Mouse (Mus musculus) layer of hippocampus, postnatal 10 days (tissue): ENCODE measurements at regions not wholly inside any gene's neighbourhood (a gene's known extent, or its start where the extent isn't known, plus 50 kb on each side); places are given as distances from the start of the nearest gene placed in this dataset.

Experiments
- DNase-seq, 2 experiments: peaks; one replicate each; pipeline ENCODE4 v3.0.0; 2021; ENCODE audit warnings: low spot score in 2 of 2

DNA sequence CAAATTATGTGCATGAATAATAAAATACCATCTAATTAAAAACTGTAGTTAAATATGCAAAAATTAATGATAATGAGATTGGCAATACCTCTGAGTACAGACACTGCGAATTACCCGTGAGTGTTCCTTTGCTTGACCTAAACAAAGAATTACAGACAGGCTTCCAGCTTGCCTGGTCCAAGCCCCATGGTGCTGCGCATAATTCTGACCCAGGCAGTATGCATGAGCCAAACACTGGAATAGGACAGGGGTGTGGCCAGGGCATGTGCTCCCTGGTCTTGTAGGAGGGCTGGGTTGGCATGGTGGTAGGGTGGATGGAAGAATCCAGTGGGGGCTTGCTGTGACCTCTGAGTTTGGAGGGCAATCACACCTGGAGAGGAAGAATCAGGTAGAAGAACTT lies 172.8 kb upstream of the Irx3 start:
- DNase-seq: no peak

- DNase-seq: no peak
Observed at GRCm38 (mm10) chr8:91973951-91974439, 172.1 kb upstream of the Irx3 start.

GRCm38 (mm10) chr8:91967407-91967806 lies 165.5 kb upstream of the Irx3 start:
- DNase-seq: no peak

GRCm38 (mm10) chr8:91966891-91967370 lies 165.1 kb upstream of the Irx3 start:
- peak in 1 of 2 experiments; percentile 14 for DNase-seq

GRCm38 (mm10) chr8:91961696-91962095 lies 159.8 kb upstream of the Irx3 start:
- DNase-seq: no peak

GRCm38 (mm10) chr8:91955170-91955569 lies 153.3 kb upstream of the Irx3 start:
- DNase-seq: peak; percentile 9 to 22

DNA sequence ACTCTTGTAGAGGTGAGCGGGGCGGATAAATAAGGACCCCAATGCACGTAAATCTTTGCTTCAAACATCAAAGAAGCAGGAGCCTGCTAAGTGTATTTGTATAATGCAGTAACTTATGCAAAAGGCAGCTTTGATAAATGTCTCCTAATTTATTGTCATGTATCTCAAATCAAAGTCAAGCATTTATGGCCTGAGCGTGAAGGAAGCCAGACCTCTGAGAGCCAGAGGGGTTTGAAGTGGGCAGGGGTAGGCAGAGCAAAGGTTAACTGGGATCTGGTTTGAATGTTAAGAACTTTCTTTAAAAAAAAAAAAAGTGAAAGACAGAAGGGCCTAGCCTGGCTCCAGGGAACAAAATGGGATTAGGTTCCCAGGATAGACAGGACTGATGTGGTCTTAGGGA lies 151.1 kb upstream of the Irx3 start:
- no peak for DNase-seq

DNA sequence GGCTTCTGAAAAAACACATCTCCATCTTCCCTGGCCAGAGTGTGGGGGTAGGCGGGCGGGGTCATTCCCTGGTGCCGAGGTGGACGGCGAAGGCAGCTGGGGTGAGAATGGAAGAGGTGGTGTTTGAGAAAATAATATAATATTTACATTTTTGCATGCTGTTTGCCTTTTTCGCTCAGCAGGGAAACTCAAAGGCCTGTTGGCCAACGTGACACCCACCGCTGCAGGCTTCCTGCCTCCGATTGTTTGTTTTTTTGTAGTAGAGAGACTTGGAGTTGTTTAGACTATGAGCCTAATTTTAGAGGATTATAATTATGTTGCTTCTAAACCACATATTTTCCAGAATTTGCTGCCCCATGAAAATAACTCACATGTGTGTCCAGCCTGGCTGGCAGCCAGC lies 147.2 kb upstream of the Irx3 start:
- DNase-seq: no peak

GRCm38 (mm10) chr8:91948173-91948940 lies 146.5 kb upstream of the Irx3 start:
- DNase-seq: no peak

DNA sequence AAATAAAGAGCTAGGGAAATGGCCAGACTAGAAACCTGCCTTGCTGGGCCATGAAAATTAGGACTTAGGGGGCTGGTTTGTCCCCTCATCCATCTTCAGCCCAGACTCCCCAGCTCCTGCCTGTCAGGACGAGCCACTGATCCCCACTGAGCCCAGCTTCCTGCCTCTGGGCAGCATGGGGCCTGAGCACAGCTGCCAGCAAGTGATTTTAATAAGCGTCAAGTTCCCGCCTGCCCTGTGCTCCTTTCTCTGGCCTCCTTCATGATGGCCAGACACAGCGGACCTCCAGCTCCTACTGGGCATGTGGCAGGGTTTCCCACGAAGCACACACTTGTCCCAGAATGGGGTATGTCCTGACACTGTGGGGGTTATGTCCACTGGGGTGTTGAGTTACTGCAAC lies 139.1 kb upstream of the Irx3 start:
- DNase-seq: no peak

DNA sequence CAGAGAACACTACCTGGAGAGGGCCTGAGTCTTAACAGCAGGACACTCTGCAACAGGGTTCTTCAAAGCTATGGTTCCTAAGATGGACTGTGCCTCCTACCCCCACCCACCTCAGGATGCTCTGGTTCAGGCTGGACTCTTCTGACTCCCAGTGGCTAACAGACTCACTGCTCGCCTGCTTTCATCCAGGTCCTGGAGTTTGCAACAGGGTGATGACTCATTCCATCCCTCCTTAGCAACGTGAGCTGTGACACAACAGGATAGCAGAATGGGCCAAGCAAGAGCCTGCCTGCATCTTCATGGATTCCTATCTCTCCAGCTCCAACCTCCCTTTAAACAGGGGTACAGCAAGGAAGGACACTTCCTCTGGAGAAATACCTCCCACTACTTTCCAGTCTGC lies 135.4 kb upstream of the Irx3 start:
- DNase-seq: no peak

- DNase-seq: no peak
Observed at GRCm38 (mm10) chr8:91930520-91930919, 128.7 kb upstream of the Irx3 start.

DNA sequence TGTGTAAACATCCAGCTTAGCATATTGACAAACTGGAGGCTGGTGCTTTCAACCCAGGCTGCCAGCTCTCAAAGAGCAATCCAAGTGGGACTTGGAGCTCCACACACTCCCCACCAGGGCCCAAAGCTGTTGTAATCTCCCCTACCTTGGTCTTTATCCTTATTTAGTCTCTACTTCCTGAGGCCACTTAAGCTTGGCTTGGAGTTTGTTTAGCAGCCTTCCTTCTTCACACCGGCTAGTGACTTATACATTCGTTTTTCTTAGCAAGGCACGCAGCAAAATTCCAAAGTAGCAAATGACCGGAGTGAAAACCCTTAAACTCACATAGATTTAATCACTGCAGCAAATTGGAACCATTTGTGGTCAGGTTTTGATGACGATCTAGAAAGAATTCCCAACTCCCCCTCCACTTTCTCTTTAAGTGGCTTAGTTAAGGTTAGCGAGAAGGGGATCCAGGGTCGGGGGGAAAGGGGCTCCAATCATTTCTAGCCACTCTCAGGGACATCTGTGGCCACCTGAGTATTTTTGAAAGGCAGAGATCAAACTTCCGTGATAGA lies 124.2 kb upstream of the Irx3 start:
- DNase-seq: no peak

- no peak for DNase-seq
Observed at GRCm38 (mm10) chr8:91924152-91924551, 122.3 kb upstream of the Irx3 start.

DNA sequence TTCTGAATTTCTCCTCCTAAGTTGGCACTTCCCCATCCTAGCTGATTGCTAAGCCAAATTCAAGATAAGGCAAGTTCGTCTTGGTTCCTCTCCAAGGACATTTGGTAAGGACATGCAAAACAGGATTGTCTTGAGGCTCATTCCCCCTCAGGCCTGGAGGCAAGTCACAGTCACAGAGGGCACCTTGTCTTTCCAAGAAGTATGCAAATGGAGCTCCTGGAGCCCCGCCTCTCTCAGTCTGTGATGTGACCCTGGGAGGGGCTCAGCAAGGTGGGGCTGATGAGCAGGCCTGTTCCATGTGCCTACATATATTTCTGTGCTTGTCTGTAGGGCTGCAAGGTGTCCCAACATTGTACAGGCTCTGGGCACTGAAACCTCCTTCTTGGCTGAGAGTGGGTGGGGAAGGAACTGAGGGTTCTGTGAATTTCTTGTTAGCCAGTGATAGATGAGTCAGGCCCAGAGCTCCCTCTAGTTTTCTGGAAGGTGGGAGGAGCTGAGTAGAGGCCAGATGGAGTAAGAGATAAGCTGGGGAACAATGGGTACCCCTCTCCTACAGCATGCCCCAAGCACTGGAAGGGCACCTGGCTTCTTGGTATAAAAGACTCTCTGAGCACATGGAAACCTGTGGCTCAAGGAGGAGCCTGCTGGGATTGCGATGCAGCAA lies 120.5 kb upstream of the Irx3 start:
- DNase-seq: no peak

- DNase-seq: no peak
Observed at GRCm38 (mm10) chr8:91917834-91918233, 116.0 kb upstream of the Irx3 start.

GRCm38 (mm10) chr8:91913971-91914370 lies 112.1 kb upstream of the Irx3 start:
- DNase-seq: no peak

DNA sequence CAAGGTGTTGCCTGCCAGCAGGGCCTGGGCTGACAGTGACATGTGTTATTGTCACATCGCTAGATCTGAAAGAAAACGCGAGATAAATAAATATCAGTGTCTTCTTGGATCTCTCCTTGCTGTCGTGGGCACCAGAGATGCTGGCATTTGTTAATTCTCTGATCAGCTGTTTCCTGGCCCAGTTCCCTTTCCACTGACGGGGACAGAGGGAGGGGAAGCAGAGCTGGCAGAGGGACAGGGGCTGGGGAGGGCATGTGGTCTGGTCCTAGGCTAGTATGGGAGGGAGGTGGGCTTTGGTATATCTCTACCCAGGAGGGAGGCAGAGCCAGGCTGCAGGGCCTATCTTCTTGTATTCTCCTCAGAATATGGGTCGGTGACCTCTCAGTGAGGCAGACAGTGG lies 111.3 kb upstream of the Irx3 start:
- DNase-seq: no peak

DNA sequence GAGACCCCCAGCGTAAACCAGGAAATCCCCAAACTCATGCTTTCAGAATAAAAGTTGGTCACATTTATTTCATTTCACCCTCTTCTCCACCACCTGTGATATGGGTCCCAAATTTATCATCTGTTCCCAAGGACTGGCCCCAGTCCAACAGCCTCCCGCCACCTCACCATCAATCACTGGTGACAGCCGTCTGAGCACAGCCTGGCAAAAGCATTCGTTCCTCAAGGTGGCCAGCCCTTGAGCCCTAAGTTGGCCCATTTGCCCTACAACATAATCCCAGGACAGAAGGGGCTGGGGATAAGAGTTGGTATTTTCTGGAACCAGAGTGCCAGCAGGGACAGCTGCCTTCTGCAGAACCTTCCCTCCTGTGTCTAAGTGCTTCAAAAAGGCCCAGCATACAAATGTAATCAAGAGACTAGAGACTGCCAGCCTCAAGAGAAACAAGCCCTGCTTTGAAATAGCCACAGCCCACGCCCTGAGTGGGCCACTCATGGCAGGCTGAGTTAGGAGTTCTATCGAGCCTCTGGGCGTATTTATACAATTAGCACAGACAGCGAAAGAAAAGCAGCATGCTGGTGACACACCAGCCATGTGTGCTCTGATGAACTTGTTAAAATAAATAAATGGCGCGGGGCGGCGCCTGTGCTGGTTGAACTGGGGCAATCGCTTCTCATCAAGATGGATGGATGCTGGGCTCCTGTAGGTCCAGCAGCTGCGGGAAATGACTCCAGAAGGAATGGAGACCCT lies 107.9 kb upstream of the Irx3 start:
- DNase-seq: peak; percentile 23 to 40

DNA sequence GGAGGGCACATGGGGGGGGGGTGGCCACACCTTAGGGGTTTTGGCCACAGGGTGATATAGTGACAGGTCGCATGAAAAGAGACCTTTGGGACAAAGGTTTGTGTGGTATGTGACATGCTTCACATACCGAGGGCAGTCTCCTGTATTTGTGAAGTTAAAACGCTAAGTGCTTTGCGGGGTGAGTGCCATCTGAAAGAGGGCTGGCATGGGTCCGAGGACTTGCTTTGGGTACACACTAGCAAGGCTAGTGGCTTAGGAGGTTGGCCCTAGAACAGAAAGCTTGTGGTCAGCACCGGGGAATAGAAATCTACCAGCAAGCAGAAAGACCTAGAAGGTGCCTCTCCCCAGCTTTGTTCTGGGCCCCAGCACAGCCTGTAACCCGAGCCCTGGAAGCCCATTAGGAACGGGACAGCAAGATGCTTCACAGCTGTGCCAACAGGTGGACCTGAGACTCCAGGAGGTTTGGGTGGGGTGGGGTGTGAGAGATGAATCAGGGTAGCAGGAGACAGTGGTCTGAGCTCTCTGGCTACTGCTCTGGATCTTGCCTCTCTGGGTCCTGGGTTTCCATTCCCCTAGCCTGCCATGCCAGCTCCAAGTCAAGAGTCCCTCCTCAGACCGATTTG lies 107.0 kb upstream of the Irx3 start:
- DNase-seq: no peak

DNA sequence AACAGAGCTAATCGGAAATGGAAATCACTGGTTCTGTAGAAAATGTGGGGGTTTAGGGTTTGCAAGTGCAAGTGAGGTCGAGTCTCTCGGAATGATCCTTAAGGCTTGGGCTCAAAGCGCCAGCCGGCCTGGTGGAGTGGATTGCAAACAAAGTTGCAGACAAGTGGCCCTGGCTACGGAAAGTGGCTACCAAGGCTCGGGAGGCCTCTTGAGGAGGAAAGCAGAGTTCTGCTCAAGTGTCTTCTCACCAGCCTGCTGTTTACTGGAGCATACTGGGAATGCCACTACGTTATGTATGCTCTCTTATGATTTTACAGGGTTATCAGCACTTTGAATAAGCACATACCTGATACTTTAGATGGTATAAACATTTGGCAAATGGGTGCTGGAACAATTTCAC lies 105.3 kb upstream of the Irx3 start:
- DNase-seq: no peak
